Mouse (Mus musculus): ENCODE data around the gene Mepce.

- TF ChIP-seq GATA1 (IDR thresholded peaks at IDR 0.05; ENCODE audit: borderline replicate concordance, low read length) (no peak), FLI1 (IDR thresholded peaks at IDR 0.05; ENCODE audit: low read length) (no peak)
Observed at GRCm38 (mm10) chr5:137772755-137773154, 14.7 kb downstream of the Mepce start.

Data from megakaryocyte, embryonic 14.5 days (primary cell).